Mouse (Mus musculus) cerebellum, adult 8-10 months (tissue): ENCODE data around the gene 0610010F05Rik.

Source experiments
- DNase-seq: peaks from one replicate; pipeline ENCODE4 v3.0.0; 2022

0610010F05Rik gene

GRCm38 (mm10) chr11:23557039-23557630 lies 76.3 kb downstream of the 0610010F05Rik start:
- no peak for DNase-seq

- DNase-seq = no peak
Measured at GRCm38 (mm10) chr11:23537446-23537845, 96.0 kb downstream of the 0610010F05Rik start.

GRCm38 (mm10) chr11:23520473-23521205 lies 112.8 kb downstream of the 0610010F05Rik start, which contains the start of gene 1700093K21Rik:
TSS of gene 1700093K21Rik (minus strand) at chr11:23521155.
- no peak for DNase-seq

- DNase-seq = no peak
Measured at GRCm38 (mm10) chr11:23518981-23519380, 114.5 kb downstream of the 0610010F05Rik start.

- no peak for DNase-seq
Measured at GRCm38 (mm10) chr11:23515315-23515714, 118.1 kb downstream of the 0610010F05Rik start.
